Mouse (Mus musculus): Measurements from ENCODE around the gene Gstm4. TPM values are rescaled to one million over a fixed set of nuclear protein-coding genes. Genes with fewer than 3 reads are reported as not detected.

Gene Gstm4
- polyA plus RNA-seq, 1 experiment from 2014 or later: 23.1 TPM

GRCm38 (mm10) chr3:108086470-108086979 lies 41.8 kb upstream of the Gstm4 start, which contains the start of gene Ampd2:
TSS of gene Ampd2 (minus strand) at chr3:108086651.
- no peaks in the 10 kb centered on the region for H3K9me3 ChIP-seq (replicated peaks; ENCODE audit: control insufficient read depth, low read length, poor library complexity, severe bottlenecking)
- peak within 1 kb of the TSS; percentile 67 for H3K4me3 ChIP-seq (ENCODE audit: low read depth, low read length)
- H3K27me3 ChIP-seq (ENCODE audit: control insufficient read depth, insufficient read depth, low read depth, low read length): no peaks in the 10 kb centered on the region
- peak within 1 kb of the TSS; percentile 94 for H3K4me2 ChIP-seq (ENCODE audit: low read length)
- peak within 1 kb of the TSS; percentile 75 for H3K27ac ChIP-seq (ENCODE audit: low read length)
- under 1% methylated on average over 29 of the region's 29 CpGs for WGBS
- peaks cover 31% of the 10 kb centered on the region for H3K4me1 ChIP-seq (ENCODE audit: control insufficient read depth, insufficient read depth, low read length)
- ATAC-seq: no peak
- H3K9ac ChIP-seq (ENCODE audit: low read depth, low read length): peak within 1 kb of the TSS; percentile 76
- H3K36me3 ChIP-seq (ENCODE audit: control insufficient read depth, insufficient read depth, low read length): no peaks in the 10 kb centered on the region

- Histone ChIP-seq H3K27me3 (ENCODE audit: control insufficient read depth, insufficient read depth, low read depth, low read length) (no peaks in the 10 kb centered on the region), H3K27ac (ENCODE audit: low read length) (peak overlapping the region; percentile 75), H3K9me3 (replicated peaks; ENCODE audit: control insufficient read depth, low read length, poor library complexity, severe bottlenecking) (no peaks in the 10 kb centered on the region), H3K4me2 (ENCODE audit: low read length) (peak overlapping the region; percentile 94), H3K9ac (ENCODE audit: low read depth, low read length) (peak overlapping the region; percentile 76), H3K4me1 (ENCODE audit: control insufficient read depth, insufficient read depth, low read length) (peaks cover 31% of the 10 kb centered on the region), H3K4me3 (ENCODE audit: low read depth, low read length) (peak overlapping the region; percentile 67), H3K36me3 (ENCODE audit: control insufficient read depth, insufficient read depth, low read length) (no peaks in the 10 kb centered on the region)
- 0% methylated on average over 31 of the region's 31 CpGs for WGBS
- ATAC-seq: peak; percentile 53
Measured at GRCm38 (mm10) chr3:108085721-108086469, 41.2 kb upstream of the Gstm4 start.

GRCm38 (mm10) chr3:108085281-108085720 lies 40.6 kb upstream of the Gstm4 start:
- H3K4me1 ChIP-seq (ENCODE audit: control insufficient read depth, insufficient read depth, low read length): peaks cover 31% of the 10 kb centered on the region
- WGBS: under 1% methylated on average over 14 of the region's 14 CpGs
- ATAC-seq: peak; percentile 89

GRCm38 (mm10) chr3:108084767-108085270 lies 40.1 kb upstream of the Gstm4 start:
- Histone ChIP-seq H3K4me1 (ENCODE audit: control insufficient read depth, insufficient read depth, low read length) (peaks cover 31% of the 10 kb centered on the region), H3K9me3 (replicated peaks; ENCODE audit: control insufficient read depth, low read length, poor library complexity, severe bottlenecking) (no peaks in the 10 kb centered on the region), H3K36me3 (ENCODE audit: control insufficient read depth, insufficient read depth, low read length) (peaks cover under 1% of the 10 kb centered on the region; the same call in 1 of the 2 replicates)

More at GRCm38 (mm10) chr3:108085281-108085720, 40.6 kb upstream of the Gstm4 start:
- H3K27me3 ChIP-seq (ENCODE audit: control insufficient read depth, insufficient read depth, low read depth, low read length): no peaks in the 10 kb centered on the region
- H3K4me3 ChIP-seq (ENCODE audit: low read depth, low read length): peak overlapping the region; percentile 67
- peak overlapping the region; percentile 75 for H3K27ac ChIP-seq (ENCODE audit: low read length)
- peak overlapping the region; percentile 94 for H3K4me2 ChIP-seq (ENCODE audit: low read length)
- H3K36me3 ChIP-seq (ENCODE audit: control insufficient read depth, insufficient read depth, low read length): no peaks in the 10 kb centered on the region
- H3K9me3 ChIP-seq (replicated peaks; ENCODE audit: control insufficient read depth, low read length, poor library complexity, severe bottlenecking): no peaks in the 10 kb centered on the region
- H3K9ac ChIP-seq (ENCODE audit: low read depth, low read length): peak overlapping the region; percentile 76

GRCm38 (mm10) chr3:108083904-108084407 lies 39.3 kb upstream of the Gstm4 start:
- H3K27ac ChIP-seq (ENCODE audit: low read length): no peak overlapping the region
- peaks cover 4% of the 10 kb centered on the region; the same call in 1 of the 2 replicates for H3K36me3 ChIP-seq (ENCODE audit: control insufficient read depth, insufficient read depth, low read length)
- H3K9me3 ChIP-seq (replicated peaks; ENCODE audit: control insufficient read depth, low read length, poor library complexity, severe bottlenecking): no peaks in the 10 kb centered on the region
- H3K9ac ChIP-seq (ENCODE audit: low read depth, low read length): peak overlapping the region; percentile 76; the same call in 1 of the 2 replicates
- no peaks in the 10 kb centered on the region for H3K27me3 ChIP-seq (ENCODE audit: control insufficient read depth, insufficient read depth, low read depth, low read length)
- 73% methylated on average over 4 of the region's 4 CpGs for WGBS
- H3K4me2 ChIP-seq (ENCODE audit: low read length): peak overlapping the region; percentile 94
- H3K4me1 ChIP-seq (ENCODE audit: control insufficient read depth, insufficient read depth, low read length): peaks cover 31% of the 10 kb centered on the region
- ATAC-seq: no peak
- H3K4me3 ChIP-seq (ENCODE audit: low read depth, low read length): 0 out of 2 replicates have a peak overlapping the region, but pooled peaks have one; percentile 67

More at GRCm38 (mm10) chr3:108084767-108085270, 40.1 kb upstream of the Gstm4 start:
- Histone ChIP-seq H3K4me3 (ENCODE audit: low read depth, low read length) (peak overlapping the region; percentile 67), H3K4me2 (ENCODE audit: low read length) (peak overlapping the region; percentile 94), H3K9ac (ENCODE audit: low read depth, low read length) (peak overlapping the region; percentile 76), H3K27ac (ENCODE audit: low read length) (peak overlapping the region; percentile 75), H3K27me3 (ENCODE audit: control insufficient read depth, insufficient read depth, low read depth, low read length) (no peaks in the 10 kb centered on the region)
- WGBS: 9% methylated on average over 13 of the region's 13 CpGs
- peak; percentile 61 for ATAC-seq

- 52% methylated on average over 2 of the region's 2 CpGs for WGBS
Measured at GRCm38 (mm10) chr3:108083161-108083560, 38.5 kb upstream of the Gstm4 start.

GRCm38 (mm10) chr3:108082251-108082875 lies 37.7 kb upstream of the Gstm4 start:
- WGBS: 53% methylated on average over 1 of the region's 1 CpGs
- no peak overlapping the region for H3K9ac ChIP-seq (ENCODE audit: low read depth, low read length)
- no peaks in the 10 kb centered on the region for H3K27me3 ChIP-seq (ENCODE audit: control insufficient read depth, insufficient read depth, low read depth, low read length)
- H3K4me3 ChIP-seq (ENCODE audit: low read depth, low read length): no peak overlapping the region
- no peak for ATAC-seq
- H3K4me2 ChIP-seq (ENCODE audit: low read length): peak overlapping the region; percentile 38
- H3K36me3 ChIP-seq (ENCODE audit: control insufficient read depth, insufficient read depth, low read length): peaks cover 15% of the 10 kb centered on the region; the same call in 1 of the 2 replicates
- H3K27ac ChIP-seq (ENCODE audit: low read length): 0 out of 2 replicates have a peak overlapping the region, but pooled peaks have one; percentile 20
- H3K9me3 ChIP-seq (replicated peaks; ENCODE audit: control insufficient read depth, low read length, poor library complexity, severe bottlenecking): no peaks in the 10 kb centered on the region
- peaks cover 31% of the 10 kb centered on the region for H3K4me1 ChIP-seq (ENCODE audit: control insufficient read depth, insufficient read depth, low read length)

More at GRCm38 (mm10) chr3:108083161-108083560, 38.5 kb upstream of the Gstm4 start:
- Histone ChIP-seq H3K4me3 (ENCODE audit: low read depth, low read length) (no peak overlapping the region), H3K9ac (ENCODE audit: low read depth, low read length) (no peak overlapping the region), H3K27ac (ENCODE audit: low read length) (no peak overlapping the region), H3K4me2 (ENCODE audit: low read length) (no peak overlapping the region), H3K9me3 (replicated peaks; ENCODE audit: control insufficient read depth, low read length, poor library complexity, severe bottlenecking) (no peaks in the 10 kb centered on the region), H3K4me1 (ENCODE audit: control insufficient read depth, insufficient read depth, low read length) (peaks cover 31% of the 10 kb centered on the region), H3K36me3 (ENCODE audit: control insufficient read depth, insufficient read depth, low read length) (peaks cover 10% of the 10 kb centered on the region; the same call in 1 of the 2 replicates), H3K27me3 (ENCODE audit: control insufficient read depth, insufficient read depth, low read depth, low read length) (no peaks in the 10 kb centered on the region)
- no peak for ATAC-seq

GRCm38 (mm10) chr3:108081681-108082080 lies 37.0 kb upstream of the Gstm4 start:
- Histone ChIP-seq H3K4me2 (ENCODE audit: low read length) (peak overlapping the region; percentile 38), H3K36me3 (ENCODE audit: control insufficient read depth, insufficient read depth, low read length) (peaks cover 21% of the 10 kb centered on the region; the same call in 1 of the 2 replicates), H3K4me1 (ENCODE audit: control insufficient read depth, insufficient read depth, low read length) (peaks cover 31% of the 10 kb centered on the region), H3K4me3 (ENCODE audit: low read depth, low read length) (no peak overlapping the region), H3K9me3 (replicated peaks; ENCODE audit: control insufficient read depth, low read length, poor library complexity, severe bottlenecking) (no peaks in the 10 kb centered on the region), H3K27me3 (ENCODE audit: control insufficient read depth, insufficient read depth, low read depth, low read length) (no peaks in the 10 kb centered on the region), H3K27ac (ENCODE audit: low read length) (0 out of 2 replicates have a peak overlapping the region, but pooled peaks have one; percentile 20), H3K9ac (ENCODE audit: low read depth, low read length) (no peak overlapping the region; the same call in 1 of the 2 replicates)
- ATAC-seq: no peak
- 36% methylated on average over 4 of the region's 4 CpGs for WGBS
